Mouse (Mus musculus) right cerebral cortex, adult 2 months (tissue): ENCODE measurements around the gene Ddx19b.
"Not testable (repeated sequence)": the region's sequence is repeated elsewhere in the genome, so short reads cannot be mapped to it uniquely, and the experiment has no call there.

Experiments
- DNase-seq, 2 experiments: peaks; one replicate each; pipeline ENCODE4 v3.0.0; 2021 to 2022; ENCODE audit warnings: low spot score in 2 of 2

The Ddx19b gene

DNA sequence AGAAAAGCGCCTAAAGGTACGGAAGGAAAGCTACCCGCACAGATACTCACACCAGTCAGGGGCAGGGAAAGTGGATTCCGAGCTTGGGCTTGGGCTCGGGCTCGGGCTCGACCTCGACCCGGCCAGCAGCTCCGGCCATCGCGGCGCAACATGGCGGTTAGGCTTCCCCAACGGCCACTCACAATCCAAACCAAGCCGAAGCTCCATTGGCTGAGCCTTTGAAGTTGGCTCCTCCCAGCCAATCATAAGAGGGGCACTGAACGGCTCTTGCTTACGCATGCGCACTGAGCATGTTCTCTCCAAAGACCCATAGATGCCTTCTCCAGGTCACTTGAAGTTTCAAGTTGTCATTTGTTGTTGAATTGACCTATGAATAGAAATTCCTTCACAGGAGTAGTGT, at the start of gene Ddx19b:
Ddx19b (minus strand) TSS at position 180 of the 400 bp plus-strand sequence.
- no peak for DNase-seq

DNA sequence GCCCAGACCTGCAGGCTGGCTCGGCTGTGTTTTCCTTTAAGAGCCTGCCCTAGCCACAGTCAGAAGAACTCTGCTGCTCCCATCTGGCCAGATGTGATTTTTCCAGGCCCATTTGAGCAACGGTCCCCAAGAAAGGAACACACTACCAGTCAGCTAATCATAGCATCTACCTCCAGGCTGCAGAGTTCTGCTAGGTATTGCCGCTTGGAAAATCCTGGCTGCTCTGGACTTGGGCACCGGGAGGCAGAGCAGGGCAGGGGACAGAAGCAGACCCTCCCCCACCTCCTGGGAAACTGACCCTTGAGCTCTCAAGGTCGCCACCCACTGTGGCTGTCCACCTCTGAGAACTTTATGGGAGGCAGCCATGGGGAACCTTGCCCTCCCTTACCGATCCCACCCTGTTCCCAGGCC, 48.3 kb upstream of the Ddx19b start:
- DNase-seq, result no peak

DNA sequence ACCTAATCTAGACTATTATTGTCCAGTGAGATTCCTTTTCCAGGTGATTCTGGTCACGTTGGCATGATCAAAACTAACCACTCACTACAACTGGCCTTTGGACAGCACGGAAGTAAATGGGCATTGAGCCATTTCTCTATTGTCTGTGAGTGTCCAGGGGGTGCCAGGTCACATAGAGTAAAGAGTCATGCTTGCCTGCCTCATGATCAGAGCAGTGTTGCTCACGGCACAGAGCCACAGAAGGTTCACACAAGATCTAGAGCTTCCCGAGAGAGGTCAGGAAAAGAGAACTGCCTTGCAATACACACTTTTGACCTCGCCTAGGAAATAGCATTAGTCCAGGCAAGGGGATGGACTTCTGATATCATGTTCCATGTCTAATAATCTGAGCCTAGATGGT, 47.9 kb upstream of the Ddx19b start:
- no peak for DNase-seq

DNA sequence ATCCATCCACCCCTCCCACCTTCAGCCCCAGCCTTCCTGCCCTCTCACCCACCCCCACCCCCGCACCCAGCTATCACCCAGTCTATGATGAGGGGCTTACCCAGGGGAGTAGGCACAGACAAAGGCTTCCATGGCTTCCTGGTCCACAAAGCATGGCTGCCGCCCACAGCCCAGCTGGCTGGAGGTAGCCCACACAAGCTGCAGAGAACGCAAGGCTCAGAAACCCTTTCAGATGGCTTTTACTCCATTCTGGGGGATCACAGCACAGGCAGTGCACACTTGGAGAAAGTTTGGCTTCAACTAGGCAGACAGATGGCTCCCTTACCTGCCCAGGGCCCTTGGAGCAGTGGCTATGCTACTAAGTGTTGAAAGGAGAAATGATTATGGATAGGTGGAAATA, 44.4 kb upstream of the Ddx19b start:
- peak; percentile 61 to 80 for DNase-seq

DNA sequence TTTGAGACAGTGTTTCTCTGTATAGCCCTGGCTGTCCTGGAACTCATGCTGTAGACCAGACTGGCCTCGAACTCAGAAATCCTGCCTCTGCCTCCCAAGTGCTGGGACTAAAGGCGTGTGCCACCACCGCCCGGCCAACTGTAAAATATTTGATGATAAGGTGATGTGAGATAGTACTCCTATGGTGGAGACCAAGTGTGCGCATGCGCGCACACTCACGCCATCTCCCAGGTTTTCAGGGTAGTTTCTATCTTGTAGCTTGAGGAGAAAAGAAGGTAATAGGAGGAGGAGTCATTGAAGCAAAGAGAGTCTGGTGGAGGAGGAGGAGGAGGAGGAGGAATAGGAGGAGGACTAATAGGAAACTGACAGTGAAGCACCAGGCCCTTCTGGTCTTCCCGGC, 37.1 kb upstream of the Ddx19b start:
- DNase-seq, result not testable (repeated sequence)

DNA sequence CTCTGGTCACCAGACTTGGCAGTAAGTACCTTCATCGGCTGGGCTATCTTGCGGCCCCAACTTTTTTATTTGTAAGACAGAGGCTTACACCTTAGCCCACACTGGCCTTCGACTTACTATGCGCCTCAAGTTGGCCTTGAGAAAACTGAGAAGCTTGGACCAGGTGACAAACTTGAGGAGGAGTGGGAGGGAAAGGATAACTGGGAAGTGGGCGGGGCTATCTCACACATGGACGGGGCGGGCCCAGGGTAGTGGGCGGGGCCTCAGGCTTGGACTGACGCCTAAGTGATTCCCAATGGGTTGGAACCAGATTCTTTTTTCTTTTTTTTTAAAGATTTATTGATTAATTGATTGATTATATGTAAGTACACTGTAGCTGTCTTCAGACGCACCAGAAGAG, 35.9 kb upstream of the Ddx19b start:
- no peak for DNase-seq

DNA sequence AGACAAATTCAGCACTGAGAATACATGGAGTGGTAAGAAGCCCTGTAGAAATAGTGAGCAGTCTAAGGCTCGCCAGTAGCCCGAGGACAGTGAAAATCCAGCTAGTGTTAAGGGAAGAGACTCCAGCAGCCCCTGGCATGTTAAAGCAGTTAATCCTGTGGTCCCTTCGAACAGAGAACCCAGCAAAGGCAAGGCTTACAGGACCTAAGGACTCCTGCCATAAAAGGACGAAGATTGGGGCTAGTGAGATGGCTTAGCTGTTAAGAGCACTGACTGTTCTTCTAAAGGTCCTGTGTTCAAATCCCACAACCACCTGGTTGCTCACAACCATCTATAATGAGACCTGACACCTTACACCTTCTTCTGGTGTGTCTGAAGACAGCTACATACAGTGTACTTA, 34.8 kb upstream of the Ddx19b start:
- DNase-seq, result no peak

DNA sequence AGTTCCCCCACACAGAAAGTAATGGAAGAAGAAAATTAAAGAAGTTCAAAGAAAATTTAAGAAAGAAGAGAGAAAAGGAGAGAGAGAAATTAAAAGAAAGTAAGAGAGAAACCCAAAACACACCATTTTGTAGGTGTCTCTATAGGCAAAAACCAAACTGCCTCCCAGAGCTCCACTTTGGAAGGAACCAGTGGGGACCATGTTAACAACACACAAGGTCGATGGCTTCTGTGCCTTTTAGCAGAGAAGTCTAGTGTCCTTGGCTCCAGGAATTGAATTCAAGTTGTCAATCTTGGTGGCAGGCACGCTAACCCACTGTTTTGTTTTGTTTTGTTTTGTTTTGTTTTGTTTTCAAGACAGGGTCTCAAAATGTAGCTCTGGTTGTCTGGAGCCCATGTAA, 31.3 kb upstream of the Ddx19b start:
- no peak for DNase-seq

DNA sequence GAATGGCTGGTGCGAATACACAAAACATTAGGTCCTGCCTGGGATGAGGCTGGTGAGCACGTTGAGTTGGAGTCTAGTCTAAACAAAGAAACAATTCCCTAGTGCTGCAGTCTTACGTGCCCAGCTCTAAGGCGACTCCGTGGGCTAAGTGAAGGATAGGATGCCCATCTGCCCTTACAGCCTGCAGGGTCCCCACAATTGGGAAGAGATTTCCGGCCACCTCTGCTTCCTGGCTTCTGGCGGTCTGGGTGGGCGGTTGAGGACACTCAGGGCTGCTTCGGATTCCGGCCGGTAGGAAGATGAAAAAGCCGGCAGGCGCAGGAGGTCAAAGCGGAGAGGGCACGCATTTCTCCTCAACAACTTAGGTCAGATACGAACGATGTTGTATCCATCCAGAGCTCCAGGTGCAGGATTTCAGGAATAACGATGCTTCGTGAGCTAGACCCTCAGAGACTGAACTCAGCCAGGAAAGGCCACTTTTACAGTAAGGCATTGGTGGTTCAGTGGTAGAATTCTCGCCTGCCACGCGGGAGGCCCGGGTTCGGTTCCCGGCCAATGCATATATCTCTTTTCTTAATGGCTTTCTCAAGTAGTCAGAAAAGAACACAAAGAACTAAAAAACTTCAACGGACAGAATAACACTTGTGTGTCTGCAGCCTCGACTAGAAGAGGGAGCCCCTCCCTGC, 30.7 kb upstream of the Ddx19b start:
- DNase-seq, result peak; percentile 98 to 99

DNA sequence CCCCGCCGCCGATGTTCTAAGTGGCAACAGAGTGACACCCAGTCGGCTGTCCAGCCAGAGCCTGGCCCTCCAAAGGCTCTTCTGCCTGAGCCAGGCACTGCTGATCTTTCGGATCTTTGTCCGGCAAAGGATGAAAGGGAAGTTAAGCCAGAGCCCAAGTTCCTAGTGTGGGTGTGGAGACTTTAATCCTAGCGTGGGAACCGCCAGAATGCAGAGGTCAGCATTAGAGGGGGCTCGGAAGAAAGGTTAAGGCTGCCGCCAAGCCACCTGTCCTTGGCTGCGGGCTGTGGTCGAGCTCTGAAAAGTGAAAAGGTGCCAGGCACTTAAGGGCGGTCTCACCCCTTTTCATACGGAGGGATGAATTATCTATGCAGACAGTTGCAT, 30.1 kb upstream of the Ddx19b start:
- no peak for DNase-seq

DNA sequence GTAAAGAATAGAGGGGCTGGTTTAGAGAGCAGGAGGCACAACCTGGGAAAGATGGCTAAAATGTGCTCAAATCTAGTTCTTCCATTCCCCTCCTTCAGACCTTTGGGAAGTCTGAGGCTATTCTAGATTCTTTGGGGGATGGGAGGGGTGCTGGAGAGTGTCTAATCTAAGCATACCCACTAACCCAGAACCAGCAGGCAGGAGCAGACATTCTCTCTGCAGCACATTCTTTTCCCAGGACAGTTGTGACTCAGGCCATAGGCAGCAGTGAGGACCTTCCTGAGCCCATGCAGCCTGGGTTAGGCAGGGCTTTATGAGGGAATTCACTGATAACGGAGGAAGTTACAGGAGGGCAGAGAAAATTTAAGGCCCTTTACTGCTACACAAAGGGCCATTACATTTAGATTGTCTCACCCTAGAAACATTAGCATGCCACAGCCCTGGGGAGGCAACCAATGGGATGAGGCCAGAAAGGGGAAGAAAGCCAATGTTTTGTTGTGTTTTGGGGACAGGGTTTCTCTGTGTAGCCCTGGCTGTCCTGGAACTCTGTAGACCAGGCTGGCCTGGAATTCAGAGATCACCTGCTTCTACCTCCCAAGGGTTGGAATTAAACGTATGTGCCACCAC, 27.5 kb upstream of the Ddx19b start:
- no peak for DNase-seq

DNA sequence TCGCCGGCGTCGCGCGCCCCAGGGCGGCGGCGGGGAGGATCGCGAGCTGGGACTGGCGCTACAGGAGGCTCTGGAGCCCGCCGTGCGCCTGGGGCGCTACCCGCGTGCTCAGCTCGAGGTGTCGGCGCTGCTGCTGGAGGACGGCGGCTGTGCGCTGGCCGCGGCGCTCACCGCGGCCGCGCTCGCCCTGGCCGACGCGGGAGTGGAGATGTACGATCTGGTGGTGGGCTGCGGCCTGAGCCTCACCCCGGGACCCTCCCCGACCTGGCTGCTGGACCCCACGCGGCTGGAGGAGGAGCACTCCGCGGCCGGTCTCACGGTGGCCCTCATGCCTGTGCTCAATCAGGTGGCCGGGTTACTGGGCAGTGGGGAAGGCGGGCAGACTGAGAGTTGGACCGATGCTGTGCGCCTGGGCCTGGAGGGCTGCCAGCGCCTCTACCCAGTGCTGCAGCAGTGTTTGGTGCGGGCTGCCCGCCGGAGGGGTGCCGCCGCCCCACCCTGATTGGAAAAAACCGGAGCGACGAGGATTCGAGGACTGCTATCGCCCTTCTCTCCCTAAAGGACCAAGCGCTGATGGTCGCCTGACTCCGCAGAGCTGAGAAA, 25.2 kb upstream of the Ddx19b start:
- peak; percentile 31 to 42 for DNase-seq

DNA sequence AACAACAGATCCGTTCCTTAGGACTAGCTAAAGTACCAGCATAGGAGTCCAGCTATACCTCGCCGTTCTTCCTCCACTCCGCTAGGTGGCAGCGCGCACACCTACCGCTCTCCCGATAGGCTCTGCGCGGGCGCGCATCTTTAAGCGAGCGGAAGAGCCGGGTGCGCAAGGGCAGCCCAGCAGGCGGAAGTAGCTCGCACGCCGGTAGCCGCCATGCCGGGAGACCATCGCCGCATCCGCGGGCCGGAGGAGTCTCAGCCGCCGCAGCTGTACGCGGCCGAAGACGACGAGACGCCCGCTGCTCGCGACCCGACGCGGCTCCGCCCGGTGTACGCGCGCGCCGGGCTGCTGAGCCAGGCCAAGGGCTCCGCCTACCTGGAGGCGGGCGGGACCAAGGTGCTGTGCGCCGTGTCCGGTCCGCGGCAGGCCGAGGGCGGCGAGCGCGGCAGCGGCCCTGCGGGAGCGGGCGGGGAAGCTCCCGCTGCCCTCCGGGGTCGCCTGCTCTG, 24.7 kb upstream of the Ddx19b start, which contains the start of gene Exosc6:
Exosc6 (plus strand) TSS at position 182 of the 506 bp plus-strand sequence.
- DNase-seq, result peak; percentile 91 to 93

DNA sequence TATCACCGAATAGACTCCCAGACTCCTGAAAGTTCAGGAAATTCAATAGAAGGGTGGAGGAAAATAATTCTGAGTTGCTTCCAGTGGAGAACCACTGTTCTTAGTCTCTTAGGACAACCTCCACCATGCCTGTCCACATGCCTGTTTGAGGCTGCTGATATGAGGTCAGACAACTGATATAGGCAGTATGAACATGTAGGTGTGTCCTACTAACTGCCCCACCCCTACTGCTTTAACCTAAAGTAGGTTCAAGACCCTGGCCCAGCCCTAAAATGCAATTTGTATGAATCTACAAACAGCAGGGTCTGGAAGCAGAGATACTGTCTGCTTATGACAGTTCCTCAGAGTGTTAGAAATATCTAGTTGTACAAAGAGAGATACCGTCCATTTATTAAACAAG, 24.1 kb upstream of the Ddx19b start:
- DNase-seq, result no peak

DNA sequence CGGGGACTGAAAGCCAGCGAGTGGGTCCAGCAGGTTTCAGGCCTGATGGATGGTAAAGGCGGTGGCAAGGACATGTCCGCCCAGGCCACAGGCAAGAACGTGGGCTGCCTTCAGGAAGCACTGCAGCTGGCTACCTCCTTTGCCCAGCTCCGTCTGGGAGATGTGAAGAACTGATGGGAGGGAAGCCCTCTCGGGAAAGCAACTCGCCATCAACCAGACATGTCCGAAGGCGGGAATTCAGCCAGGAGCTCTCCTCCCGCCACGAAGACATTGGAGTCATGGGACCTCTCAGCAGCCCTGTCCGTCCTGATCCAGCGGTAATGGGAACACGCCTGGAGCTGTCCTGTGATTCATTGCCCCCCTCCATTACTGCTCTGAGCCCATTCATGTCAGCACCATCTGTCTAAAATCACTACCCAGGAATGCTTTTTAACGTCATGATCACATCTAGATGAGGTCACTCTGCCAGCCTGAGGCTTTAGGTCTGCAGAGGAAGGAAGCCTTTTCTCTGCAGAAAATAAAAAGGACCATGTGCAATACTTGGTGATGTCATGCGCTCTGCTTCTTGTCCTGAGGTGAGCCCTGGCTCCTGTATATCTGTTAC, 23.6 kb upstream of the Ddx19b start:
- no peak for DNase-seq

DNA sequence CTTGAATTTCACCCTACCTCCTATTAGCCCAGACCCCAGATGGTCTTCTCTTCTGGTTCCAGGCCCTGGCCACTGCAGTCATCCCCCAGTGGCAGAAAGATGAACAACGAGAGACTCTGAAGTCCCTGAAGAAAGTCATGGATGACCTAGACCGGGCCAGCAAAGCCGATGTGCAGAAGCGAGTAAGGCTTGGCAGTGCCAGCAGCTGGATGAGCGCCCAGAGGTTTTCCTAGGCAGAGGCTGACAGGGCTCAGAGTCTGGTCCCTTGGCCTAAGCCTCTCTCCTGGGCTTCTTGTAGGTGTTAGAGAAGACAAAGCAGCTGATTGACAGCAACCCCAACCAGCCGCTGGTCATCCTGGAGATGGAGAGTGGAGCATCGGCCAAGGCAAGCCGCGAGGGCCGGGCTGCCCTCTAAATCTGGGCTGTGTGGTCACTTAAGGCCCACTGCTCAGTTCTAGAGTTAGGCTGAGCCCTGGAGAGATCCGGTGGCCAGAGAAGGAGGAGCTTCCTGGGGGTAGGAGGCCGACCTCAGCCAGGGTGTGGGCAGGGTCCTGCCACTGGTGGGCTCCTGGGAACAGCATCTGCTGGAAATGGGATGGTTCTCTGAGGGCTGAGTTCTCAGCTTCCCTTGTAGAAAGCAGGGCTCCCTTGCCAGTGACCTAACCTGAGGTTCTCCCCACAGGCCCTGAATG, 22.4 kb upstream of the Ddx19b start:
- no peak for DNase-seq

DNA sequence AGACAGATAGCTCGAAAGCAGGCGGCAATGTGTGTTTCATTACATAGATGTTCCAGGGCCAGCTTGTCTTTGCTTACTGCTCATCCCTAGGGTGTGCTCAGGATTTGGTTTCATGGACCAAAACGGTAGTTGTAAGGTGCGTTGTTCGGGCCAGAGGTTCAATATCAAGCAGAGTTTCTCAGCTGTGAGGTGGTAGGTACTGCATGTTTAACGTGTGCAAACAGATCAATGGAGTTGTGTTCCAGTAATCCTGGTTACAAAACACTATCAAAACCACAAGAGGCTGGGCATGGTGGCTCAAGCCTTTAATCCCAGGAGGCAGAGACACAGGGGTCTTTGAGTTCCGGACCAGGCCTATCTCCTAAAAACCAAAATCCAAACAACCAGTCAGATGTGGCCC, 17.6 kb upstream of the Ddx19b start:
- DNase-seq, result no peak

DNA sequence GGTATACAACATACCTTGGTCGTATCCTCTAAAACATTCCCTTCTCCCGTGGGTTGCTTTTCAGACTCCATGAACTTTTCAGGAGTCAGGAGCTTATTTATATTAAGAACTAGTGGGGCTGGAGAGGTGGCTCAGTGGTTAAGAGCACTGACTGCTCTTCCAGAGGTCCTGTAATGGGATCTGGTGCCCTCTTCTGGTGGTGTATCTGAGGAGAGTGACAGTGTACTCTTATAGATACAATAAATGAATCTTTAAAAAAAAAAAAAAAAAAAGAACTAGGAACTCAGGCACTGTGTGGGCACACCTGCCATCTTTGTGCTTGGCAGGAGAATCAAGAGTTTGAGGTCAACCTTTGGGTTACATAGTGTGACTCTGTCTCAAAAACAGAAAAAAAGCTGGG, 17.1 kb upstream of the Ddx19b start:
- no peak for DNase-seq

DNA sequence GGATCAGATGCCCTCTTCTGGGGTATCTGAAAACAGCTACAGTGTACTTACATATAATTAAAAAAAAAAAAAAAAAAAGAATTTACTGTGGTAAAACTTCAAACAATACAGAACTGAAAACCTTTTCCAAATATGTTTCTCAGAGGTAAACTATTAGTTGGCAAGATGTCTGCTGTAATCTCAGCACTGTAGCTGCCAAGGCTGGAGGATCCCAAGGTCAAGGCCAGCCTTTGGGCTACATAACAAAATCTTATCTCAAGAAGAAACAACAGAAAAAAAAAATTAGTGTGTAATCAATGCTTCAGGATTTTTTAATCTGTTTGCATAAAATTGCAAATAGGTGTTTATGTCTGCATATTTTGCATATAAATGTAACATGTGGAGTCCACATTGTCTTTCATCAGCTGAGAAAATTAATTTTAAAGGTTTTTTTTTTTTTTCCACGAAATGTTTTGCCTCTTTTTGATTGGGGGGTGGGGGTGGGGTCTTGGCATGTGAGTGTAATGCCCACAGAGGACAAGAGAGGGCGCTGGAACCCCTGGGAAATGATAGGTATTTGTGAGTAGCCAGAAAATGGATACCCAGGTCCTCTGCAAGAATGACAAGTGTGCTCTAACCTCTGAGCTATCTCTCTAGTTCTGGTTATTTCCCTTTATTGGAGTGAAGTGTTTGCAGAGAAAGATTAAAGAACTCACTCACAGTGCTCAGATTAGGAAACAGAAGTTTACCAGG, 12.6 kb upstream of the Ddx19b start:
- DNase-seq, result no peak

DNA sequence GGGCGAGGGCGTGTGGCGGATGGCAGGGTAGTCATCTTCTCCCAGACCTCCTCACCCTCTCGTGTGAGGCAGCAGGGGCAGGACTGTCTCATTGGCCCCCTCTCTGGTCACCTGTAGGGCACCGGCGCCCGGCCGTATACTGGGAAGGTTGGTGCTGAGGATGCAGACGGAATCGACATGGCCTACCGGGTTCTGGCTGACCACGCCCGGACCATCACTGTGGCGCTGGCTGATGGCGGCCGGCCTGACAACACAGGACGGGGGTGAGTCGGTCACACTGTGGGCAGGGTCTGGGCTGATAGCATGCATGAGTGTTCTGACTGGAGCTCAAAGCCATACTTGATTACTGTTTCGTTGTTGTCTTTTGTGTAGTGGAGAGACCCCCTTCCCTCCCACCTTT, 11.0 kb upstream of the Ddx19b start:
- DNase-seq, result no peak

DNA sequence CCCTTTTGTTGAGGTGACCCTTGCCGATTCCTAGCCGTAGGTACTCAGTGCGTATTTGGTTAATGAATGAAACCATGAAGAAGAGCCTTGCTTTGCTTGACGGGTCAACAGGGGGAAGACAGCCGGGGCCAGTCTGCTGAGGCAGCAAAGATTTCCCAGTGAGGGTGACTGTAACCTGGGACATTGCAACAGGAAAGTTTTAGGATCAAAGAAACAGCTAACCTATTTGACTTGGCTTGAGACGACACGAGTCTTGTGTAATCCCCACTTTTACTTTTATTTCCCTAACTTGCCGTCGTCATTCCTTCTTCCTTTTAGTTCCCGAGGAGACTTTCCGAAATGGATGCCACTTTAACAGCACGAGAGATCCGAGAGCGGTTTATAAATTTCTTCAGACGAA, 5.0 kb upstream of the Ddx19b start:
- DNase-seq, result no peak
